Mouse (Mus musculus): ENCODE measurements at regions not wholly inside any gene's neighbourhood (a gene's known extent, or its start where the extent isn't known, plus 50 kb on each side); places are given as distances from the start of the nearest gene placed in this dataset.

- TF ChIP-seq POLR2A (IDR thresholded peaks at IDR 0.05; ENCODE audit: insufficient read depth, low read length) (no peak), CTCF (IDR thresholded peaks at IDR 0.05; ENCODE audit: low read depth, low read length) (no peak), EP300 (IDR thresholded peaks at IDR 0.05; ENCODE audit: insufficient read depth, low read depth, low read length) (no peak)
- no peaks in the 10 kb centered on the region for H3K27me3 ChIP-seq (ENCODE audit: control insufficient read depth, insufficient read depth, low read length, poor library complexity, severe bottlenecking)
These were observed 128.6 kb upstream of the Fstl4 start for GRCm38 (mm10) chr11:52635716-52636389.

GRCm38 (mm10) chr11:52638939-52639338, 125.5 kb upstream of the Fstl4 start:
- no peaks in the 10 kb centered on the region for H3K27me3 ChIP-seq (ENCODE audit: control insufficient read depth, insufficient read depth, low read length, poor library complexity, severe bottlenecking)
- TF ChIP-seq CTCF (IDR thresholded peaks at IDR 0.05; ENCODE audit: low read depth, low read length) (no peak), POLR2A (IDR thresholded peaks at IDR 0.05; ENCODE audit: insufficient read depth, low read length) (no peak), EP300 (IDR thresholded peaks at IDR 0.05; ENCODE audit: insufficient read depth, low read depth, low read length) (no peak)
- H3K27ac ChIP-seq (ENCODE audit: insufficient read depth, low read length): no peak overlapping the region
- H3K9me3 ChIP-seq (replicated peaks; ENCODE audit: control insufficient read depth, insufficient read depth, low read length, poor library complexity, severe bottlenecking): no peaks in the 10 kb centered on the region
- no peak overlapping the region for H3K9ac ChIP-seq (ENCODE audit: low read depth, poor library complexity, severe bottlenecking)
- H3K4me1 ChIP-seq (ENCODE audit: control insufficient read depth, insufficient read depth, low read length): no peaks in the 10 kb centered on the region
- no peak overlapping the region for H3K4me3 ChIP-seq (ENCODE audit: low read depth, low read length)
- no peaks in the 10 kb centered on the region for H3K36me3 ChIP-seq (ENCODE audit: control insufficient read depth, insufficient read depth, low read length, poor library complexity, severe bottlenecking)

More at GRCm38 (mm10) chr11:52635716-52636389, 128.6 kb upstream of the Fstl4 start:
- Histone ChIP-seq H3K27ac (ENCODE audit: insufficient read depth, low read length) (no peak overlapping the region), H3K9ac (ENCODE audit: low read depth, poor library complexity, severe bottlenecking) (no peak overlapping the region), H3K9me3 (replicated peaks; ENCODE audit: control insufficient read depth, insufficient read depth, low read length, poor library complexity, severe bottlenecking) (no peaks in the 10 kb centered on the region), H3K4me3 (ENCODE audit: low read depth, low read length) (no peak overlapping the region), H3K36me3 (ENCODE audit: control insufficient read depth, insufficient read depth, low read length, poor library complexity, severe bottlenecking) (no peaks in the 10 kb centered on the region), H3K4me1 (ENCODE audit: control insufficient read depth, insufficient read depth, low read length) (no peaks in the 10 kb centered on the region)

- no peaks in the 10 kb centered on the region for H3K4me1 ChIP-seq (ENCODE audit: control insufficient read depth, insufficient read depth, low read length)
- no peak overlapping the region for H3K4me3 ChIP-seq (ENCODE audit: low read depth, low read length)
- no peak overlapping the region for H3K9ac ChIP-seq (ENCODE audit: low read depth, poor library complexity, severe bottlenecking)
- TF ChIP-seq EP300 (IDR thresholded peaks at IDR 0.05; ENCODE audit: insufficient read depth, low read depth, low read length): no peak
- no peak for TF ChIP-seq CTCF (IDR thresholded peaks at IDR 0.05; ENCODE audit: low read depth, low read length)
- no peak for TF ChIP-seq POLR2A (IDR thresholded peaks at IDR 0.05; ENCODE audit: insufficient read depth, low read length)
- no peaks in the 10 kb centered on the region for H3K27me3 ChIP-seq (ENCODE audit: control insufficient read depth, insufficient read depth, low read length, poor library complexity, severe bottlenecking)
- H3K36me3 ChIP-seq (ENCODE audit: control insufficient read depth, insufficient read depth, low read length, poor library complexity, severe bottlenecking): no peaks in the 10 kb centered on the region
- no peaks in the 10 kb centered on the region for H3K9me3 ChIP-seq (replicated peaks; ENCODE audit: control insufficient read depth, insufficient read depth, low read length, poor library complexity, severe bottlenecking)
- H3K27ac ChIP-seq (ENCODE audit: insufficient read depth, low read length): no peak overlapping the region
These were observed 122.6 kb upstream of the Fstl4 start for GRCm38 (mm10) chr11:52641725-52642338.

- H3K9me3 ChIP-seq (replicated peaks; ENCODE audit: control insufficient read depth, insufficient read depth, low read length, poor library complexity, severe bottlenecking): no peaks in the 10 kb centered on the region
- H3K4me1 ChIP-seq (ENCODE audit: control insufficient read depth, insufficient read depth, low read length): no peaks in the 10 kb centered on the region
- H3K27ac ChIP-seq (ENCODE audit: insufficient read depth, low read length): no peak overlapping the region
- no peaks in the 10 kb centered on the region for H3K36me3 ChIP-seq (ENCODE audit: control insufficient read depth, insufficient read depth, low read length, poor library complexity, severe bottlenecking)
- no peak overlapping the region for H3K9ac ChIP-seq (ENCODE audit: low read depth, poor library complexity, severe bottlenecking)
- no peaks in the 10 kb centered on the region for H3K27me3 ChIP-seq (ENCODE audit: control insufficient read depth, insufficient read depth, low read length, poor library complexity, severe bottlenecking)
- no peak for TF ChIP-seq CTCF (IDR thresholded peaks at IDR 0.05; ENCODE audit: low read depth, low read length)
- no peak for TF ChIP-seq EP300 (IDR thresholded peaks at IDR 0.05; ENCODE audit: insufficient read depth, low read depth, low read length)
- TF ChIP-seq POLR2A (IDR thresholded peaks at IDR 0.05; ENCODE audit: insufficient read depth, low read length): no peak
- no peak overlapping the region for H3K4me3 ChIP-seq (ENCODE audit: low read depth, low read length)
These were observed 120.2 kb upstream of the Fstl4 start for GRCm38 (mm10) chr11:52644081-52644768.

GRCm38 (mm10) chr11:52648176-52648839, 116.1 kb upstream of the Fstl4 start:
- Histone ChIP-seq H3K27me3 (ENCODE audit: control insufficient read depth, insufficient read depth, low read length, poor library complexity, severe bottlenecking) (no peaks in the 10 kb centered on the region), H3K4me3 (ENCODE audit: low read depth, low read length) (no peak overlapping the region), H3K9ac (ENCODE audit: low read depth, poor library complexity, severe bottlenecking) (no peak overlapping the region), H3K27ac (ENCODE audit: insufficient read depth, low read length) (no peak overlapping the region), H3K36me3 (ENCODE audit: control insufficient read depth, insufficient read depth, low read length, poor library complexity, severe bottlenecking) (no peaks in the 10 kb centered on the region), H3K4me1 (ENCODE audit: control insufficient read depth, insufficient read depth, low read length) (no peaks in the 10 kb centered on the region), H3K9me3 (replicated peaks; ENCODE audit: control insufficient read depth, insufficient read depth, low read length, poor library complexity, severe bottlenecking) (no peaks in the 10 kb centered on the region)
- TF ChIP-seq POLR2A (IDR thresholded peaks at IDR 0.05; ENCODE audit: insufficient read depth, low read length) (no peak), CTCF (IDR thresholded peaks at IDR 0.05; ENCODE audit: low read depth, low read length) (no peak), EP300 (IDR thresholded peaks at IDR 0.05; ENCODE audit: insufficient read depth, low read depth, low read length) (no peak)
